Comparison of ENCODE assay signal across 23 mouse cellular contexts in genomic region chr3:95534927-95535326, GRCm38 (mm10). TPM values are rescaled to one million over a fixed set of nuclear protein-coding genes. Genes with fewer than 3 reads are reported as not detected.
"Had no signal": no experiment of that assay in that cellular context is flagged by ENCODE, and none has a peak within 500 bp of the region (broad histone marks: within the 10 kb centered on the region; RNA-seq: fewer than 3 reads in every experiment).

No protein-coding gene starts in this region.

- H3K4me1 ChIP-seq: intestine, embryonic 15.5 days; lung, embryonic 15.5 days had no signal

- H3K27me3 ChIP-seq: intestine, embryonic 15.5 days; lung, embryonic 15.5 days had no signal

- ATAC-seq: intestine, embryonic 15.5 days; liver, embryonic 12.5 days had no signal

- DNase-seq: kidney, postnatal 36 days; layer of hippocampus, postnatal 36 days; lung, postnatal 14 days; lung, postnatal 4 days; midbrain, embryonic 14.5 days; right cerebral cortex, postnatal 14 days; right cerebral cortex, postnatal 4 days; thymus, postnatal 25 days had no signal

- H3K9me3 ChIP-seq: intestine, embryonic 15.5 days; lung, embryonic 15.5 days had no signal

- H3K36me3 ChIP-seq: intestine, embryonic 15.5 days; liver, embryonic 12.5 days; lung, embryonic 15.5 days had no signal

- H3K4me3 ChIP-seq: intestine, embryonic 15.5 days; left cerebral cortex, adult 2 months; liver, embryonic 12.5 days; lung, embryonic 15.5 days had no signal

- H3K9ac ChIP-seq: intestine, embryonic 15.5 days; liver, embryonic 12.5 days; lung, embryonic 15.5 days had no signal

- H3K4me2 ChIP-seq: intestine, embryonic 15.5 days; liver, embryonic 12.5 days; lung, embryonic 15.5 days; midbrain, embryonic 11.5 days had no signal

- H3K27ac ChIP-seq: intestine, embryonic 15.5 days; kidney, postnatal 0 days; left cerebral cortex, adult 2 months; liver, embryonic 12.5 days; lung, embryonic 15.5 days had no signal

RNA-seq across cellular contexts. Expression of gene Hormad1, which starts 24.6 kb away (rescaled TPM):
- polyA plus RNA-seq: intestine, embryonic 15.5 days; kidney, adult 2 months; kidney, embryonic 14.5 days; kidney, postnatal 0 days; limb, embryonic 11.5 days; limb, embryonic 14.5 days; liver, embryonic 16.5 days; midbrain, embryonic 11.5 days; midbrain, embryonic 14.5 days; midbrain, postnatal 0 days; neural tube, embryonic 11.5 days; neural tube, embryonic 14.5 days; stomach, embryonic 14.5 days had no signal
